Mouse (Mus musculus): Measurements from ENCODE around the gene Spsb4.

GRCm38 (mm10) chr9:96984034-96984433 lies 34.6 kb downstream of the Spsb4 start:
- TF ChIP-seq CTCF (IDR thresholded peaks at IDR 0.05 in 2 of 3, conservative IDR thresholded peaks at IDR 0.05 in 1 of 3; ENCODE audit: control insufficient read depth in 1 of 3, insufficient read depth in 1 of 3, low read depth in 2 of 3, low read length in 3 of 3, poor library complexity in 1 of 3, severe bottlenecking in 1 of 3) (no peak), ZNF384 (IDR thresholded peaks at IDR 0.05; ENCODE audit: low read depth, low read length) (no peak), TAL1 (IDR thresholded peaks at IDR 0.05; ENCODE audit: low read length) (no peak), MAX (IDR thresholded peaks at IDR 0.05; ENCODE audit: low read length) (no peak), HCFC1 (IDR thresholded peaks at IDR 0.05; ENCODE audit: low read depth, low read length) (no peak), GATA1 (IDR thresholded peaks at IDR 0.05; ENCODE audit: low read depth, low read length) (no peak), SMC3 (IDR thresholded peaks at IDR 0.05; ENCODE audit: low read depth, low read length) (no peak), KAT2A (conservative IDR thresholded peaks at IDR 0.05; ENCODE audit: low read depth, low read length) (no peak)

Measured in MEL (cell line).